Comparison of ENCODE assay signal across 17 mouse cellular contexts in genomic region chr12:79547556-79547955, GRCm38 (mm10).
A peak's percentile ranks its signal among the peaks of the same experiment; 100 is the strongest.
DNase-seq lines count a peak whose midpoint lies in the region; ATAC-seq lines count a peak whose summit lies in the region.
"Had no signal": no experiment of that assay in that cellular context is flagged by ENCODE, and none has a peak within 500 bp of the region (broad histone marks: within the 10 kb centered on the region; RNA-seq: fewer than 3 reads in every experiment).

No protein-coding gene starts in this region.

- H3K9ac ChIP-seq in embryonic facial prominence, embryonic 14.5 days (ENCODE audit: low read depth, low read length) = no peak overlapping the region
- H3K9ac ChIP-seq in kidney, embryonic 15.5 days = no peak overlapping the region
- H3K9ac ChIP-seq in kidney, embryonic 16.5 days (replicated peaks; ENCODE audit: low read length) = no peak overlapping the region
- H3K9ac ChIP-seq in heart, embryonic 15.5 days = no peak overlapping the region
- H3K9ac ChIP-seq: forebrain, embryonic 13.5 days; liver, embryonic 15.5 days had no signal

- no peaks in the 10 kb centered on the region for H3K27me3 ChIP-seq in embryonic facial prominence, embryonic 14.5 days (replicated peaks; ENCODE audit: control insufficient read depth, insufficient read depth, low read length)
- no peaks in the 10 kb centered on the region for H3K27me3 ChIP-seq in embryonic facial prominence, embryonic 10.5 days (replicated peaks; ENCODE audit: low read depth, poor library complexity, severe bottlenecking)
- H3K27me3 ChIP-seq in kidney, embryonic 15.5 days = no peaks in the 10 kb centered on the region
- H3K27me3 ChIP-seq in kidney, embryonic 16.5 days (ENCODE audit: insufficient read depth, low read length) = no peaks in the 10 kb centered on the region
- no peaks in the 10 kb centered on the region for H3K27me3 ChIP-seq in heart, embryonic 15.5 days
- H3K27me3 ChIP-seq: forebrain, embryonic 13.5 days; liver, embryonic 15.5 days had no signal

- no peaks in the 10 kb centered on the region for H3K36me3 ChIP-seq in embryonic facial prominence, embryonic 14.5 days (ENCODE audit: control insufficient read depth, insufficient read depth, low read length)
- no peaks in the 10 kb centered on the region for H3K36me3 ChIP-seq in embryonic facial prominence, embryonic 10.5 days (replicated peaks)
- H3K36me3 ChIP-seq in kidney, embryonic 15.5 days = no peaks in the 10 kb centered on the region
- no peaks in the 10 kb centered on the region for H3K36me3 ChIP-seq in kidney, embryonic 16.5 days (ENCODE audit: insufficient read depth, low read length)
- no peaks in the 10 kb centered on the region for H3K36me3 ChIP-seq in heart, embryonic 15.5 days
- H3K36me3 ChIP-seq: liver, embryonic 15.5 days; midbrain, embryonic 10.5 days had no signal

- H3K4me3 ChIP-seq in embryonic facial prominence, embryonic 14.5 days (ENCODE audit: low read depth, low read length) = no peak overlapping the region
- no peak overlapping the region for H3K4me3 ChIP-seq in embryonic facial prominence, embryonic 10.5 days
- no peak overlapping the region for H3K4me3 ChIP-seq in kidney, embryonic 15.5 days (replicated peaks)
- no peak overlapping the region for H3K4me3 ChIP-seq in kidney, embryonic 16.5 days (ENCODE audit: low read length)
- H3K4me3 ChIP-seq in heart, embryonic 15.5 days = no peak overlapping the region
- H3K4me3 ChIP-seq: forebrain, embryonic 13.5 days; liver, embryonic 15.5 days; midbrain, embryonic 10.5 days had no signal

- 61% methylated on average over 6 of the region's 6 CpGs for WGBS in embryonic facial prominence, embryonic 14.5 days
- 78% methylated on average over 6 of the region's 6 CpGs for WGBS in embryonic facial prominence, embryonic 10.5 days
- WGBS in kidney, embryonic 15.5 days = 58% methylated on average over 6 of the region's 6 CpGs
- WGBS in kidney, embryonic 16.5 days = 51% methylated on average over 6 of the region's 6 CpGs
- WGBS in heart, embryonic 15.5 days = 21% methylated on average over 6 of the region's 6 CpGs

- no peak overlapping the region for H3K4me2 ChIP-seq in embryonic facial prominence, embryonic 14.5 days (ENCODE audit: low read depth, low read length)
- H3K4me2 ChIP-seq in kidney, embryonic 15.5 days = no peak overlapping the region
- no peak overlapping the region for H3K4me2 ChIP-seq in kidney, embryonic 16.5 days (replicated peaks; ENCODE audit: low read depth, low read length)
- no peak overlapping the region for H3K4me2 ChIP-seq in heart, embryonic 15.5 days
- H3K4me2 ChIP-seq: forebrain, embryonic 13.5 days; liver, embryonic 15.5 days had no signal

- H3K27ac ChIP-seq in embryonic facial prominence, embryonic 14.5 days (replicated peaks; ENCODE audit: low read depth, low read length) = 0 out of 2 replicates have a peak overlapping the region, but pooled peaks have one; percentile 8
- no peak overlapping the region; the same call in 1 of the 2 replicates for H3K27ac ChIP-seq in embryonic facial prominence, embryonic 10.5 days (replicated peaks)
- H3K27ac ChIP-seq in kidney, embryonic 15.5 days = peak overlapping the region; percentile 9; the same call in 1 of the 2 replicates
- no peak overlapping the region for H3K27ac ChIP-seq in kidney, embryonic 16.5 days (ENCODE audit: low read length)
- H3K27ac ChIP-seq in heart, embryonic 15.5 days = peak overlapping the region; percentile 51
- H3K27ac ChIP-seq: forebrain, embryonic 13.5 days; liver, embryonic 15.5 days; midbrain, embryonic 10.5 days had no signal

- H3K9me3 ChIP-seq in embryonic facial prominence, embryonic 14.5 days (ENCODE audit: control insufficient read depth, low read length) = no peaks in the 10 kb centered on the region
- H3K9me3 ChIP-seq in embryonic facial prominence, embryonic 10.5 days = no peaks in the 10 kb centered on the region
- H3K9me3 ChIP-seq in kidney, embryonic 15.5 days (replicated peaks) = no peaks in the 10 kb centered on the region
- H3K9me3 ChIP-seq in kidney, embryonic 16.5 days (ENCODE audit: low read length) = no peaks in the 10 kb centered on the region
- H3K9me3 ChIP-seq in heart, embryonic 15.5 days (replicated peaks) = no peaks in the 10 kb centered on the region
- H3K9me3 ChIP-seq: forebrain, embryonic 13.5 days; liver, embryonic 15.5 days; midbrain, embryonic 10.5 days had no signal

- ATAC-seq in embryonic facial prominence, embryonic 14.5 days (ENCODE audit: low read depth) = no peak
- no peak for ATAC-seq in kidney, embryonic 15.5 days (replicated peaks; ENCODE audit: low FRiP score)
- ATAC-seq in kidney, embryonic 16.5 days (ENCODE audit: low FRiP score, low TSS enrichment) = no peak
- ATAC-seq in heart, embryonic 15.5 days (replicated peaks; ENCODE audit: insufficient number of reproducible peaks, insufficient read depth, low FRiP score, low read depth) = 0 out of 2 replicates have a peak, but pooled peaks have one; percentile 43
- ATAC-seq in inflammation-experienced regulatory T-cells, adult 6 months = no peak
- ATAC-seq: forebrain, embryonic 13.5 days had no signal

- H3K4me1 ChIP-seq in embryonic facial prominence, embryonic 14.5 days (ENCODE audit: control insufficient read depth, insufficient read depth, low read length) = peaks cover 13% of the 10 kb centered on the region
- peaks cover 44% of the 10 kb centered on the region for H3K4me1 ChIP-seq in embryonic facial prominence, embryonic 10.5 days
- peaks cover 20% of the 10 kb centered on the region; the same call in 1 of the 2 replicates for H3K4me1 ChIP-seq in kidney, embryonic 15.5 days
- peaks cover 9% of the 10 kb centered on the region; the same call in 1 of the 2 replicates for H3K4me1 ChIP-seq in kidney, embryonic 16.5 days (ENCODE audit: insufficient read depth, low read length)
- peaks cover 5% of the 10 kb centered on the region; the same call in 1 of the 2 replicates for H3K4me1 ChIP-seq in heart, embryonic 15.5 days (replicated peaks)

- peak; percentile 35 for DNase-seq in embryonic facial prominence, embryonic 14.5 days (ENCODE audit: low spot score)
- DNase-seq in embryonic facial prominence, embryonic 10.5 days (ENCODE audit: low spot score) = no peak
- DNase-seq in lung, postnatal 25 days (ENCODE audit: low spot score) = peak; percentile 66
- DNase-seq in right cerebral cortex, postnatal 4 days = no peak
- DNase-seq: adrenal gland, postnatal 10 days; cerebellum, adult 2 months; kidney, postnatal 36 days; left cerebral cortex, postnatal 4 days; right cerebral cortex, adult 18-20 months; thymus, postnatal 36 days had no signal

Comparison
In these comparisons a context has a peak if more than half of its experiments do, and no peak if none do; other contexts are left out.
1. DNase-seq: peak in embryonic facial prominence, embryonic 14.5 days (single experiment) and lung, postnatal 25 days (single experiment); none in embryonic facial prominence, embryonic 10.5 days (single experiment) and right cerebral cortex, postnatal 4 days (single experiment).
2. H3K27ac ChIP-seq: peak in embryonic facial prominence, embryonic 14.5 days (single experiment), kidney, embryonic 15.5 days (single experiment) and heart, embryonic 15.5 days (single experiment); none in embryonic facial prominence, embryonic 10.5 days (single experiment) and kidney, embryonic 16.5 days (single experiment).